Mouse (Mus musculus) C2C12 (cell line): Measurements from ENCODE around the gene Ss18l2. TPM values are rescaled to one million over a fixed set of nuclear protein-coding genes. Genes with fewer than 3 reads are reported as not detected.

Source experiments
- H3K27me3 ChIP-seq: one replicate; pipeline ENCODE4 v1.6.1; 2011; ENCODE audit not compliant: control insufficient read depth, insufficient read depth, insufficient read length
- H3K36me3 ChIP-seq: one replicate; pipeline ENCODE4 v1.6.1; 2011; ENCODE audit not compliant: control insufficient read depth, insufficient read depth
- H3K4me3 ChIP-seq: one replicate; pipeline ENCODE4 v1.5.1; 2011; ENCODE audit warnings: mild to moderate bottlenecking, control low read depth; ENCODE audit not compliant: poor library complexity, insufficient read depth, severe bottlenecking
- H3K79me2 ChIP-seq: one replicate; pipeline ENCODE4 v1.6.1; 2011; ENCODE audit not compliant: control insufficient read depth, insufficient read depth
- H3K79me3 ChIP-seq: one replicate; pipeline ENCODE4 v1.6.1; 2011; ENCODE audit warnings: low read depth, control low read depth
- H3ac ChIP-seq: one replicate; pipeline ENCODE3; 2011; ENCODE audit warnings: low read depth; ENCODE audit not compliant: control insufficient read depth, insufficient read length
- CEBPB ChIP-seq: IDR thresholded peaks from one replicate; pipeline ENCODE4 v1.6.1; 2011; ENCODE audit warnings: low read depth, mild to moderate bottlenecking, control low read depth, moderate library complexity
- CTCF ChIP-seq: IDR thresholded peaks from one replicate; pipeline ENCODE4 v1.5.1; 2011; ENCODE audit not compliant: control insufficient read depth, insufficient read depth, insufficient read length
- FOSL1 ChIP-seq: IDR thresholded peaks from one replicate; pipeline ENCODE4 v1.8.0; 2011; ENCODE audit warnings: mild to moderate bottlenecking, low read length; ENCODE audit not compliant: poor library complexity, insufficient read depth, severe bottlenecking
- MAX ChIP-seq: IDR thresholded peaks from one replicate; pipeline ENCODE4 v1.6.1; 2011; ENCODE audit warnings: mild to moderate bottlenecking, control low read depth
- MYOD1 ChIP-seq: IDR thresholded peaks from one replicate; pipeline ENCODE4 v1.6.1; 2011; ENCODE audit warnings: low read depth; ENCODE audit not compliant: control insufficient read depth, insufficient read length
- MYOG ChIP-seq: IDR thresholded peaks from one replicate; pipeline ENCODE4 v1.6.1; 2011; ENCODE audit not compliant: control insufficient read depth, insufficient read length; ENCODE audit errors: extremely low read depth
- USF1 ChIP-seq: IDR thresholded peaks from one replicate; pipeline ENCODE4 v1.6.1; 2011; ENCODE audit warnings: low read depth, mild to moderate bottlenecking, control low read depth, moderate library complexity
- polyA plus RNA-seq: library from polyadenylated mRNA; unstranded; fragments of >200 nt; fragmentation: generic; extraction: Trizol; gene quantifications from one replicate; pipeline ENCODE4 v1.2.1, GENCODE M21; 2012; ENCODE audit warnings: missing spikeins

The Ss18l2 gene
- polyA plus RNA-seq, 1 experiment, result 44.7 TPM

- Histone ChIP-seq H3K79me2 (no peaks in the 10 kb centered on the region), H3K27me3 (no peaks in the 10 kb centered on the region), H3ac (peak within 1 kb of the TSS; percentile 85), H3K36me3 (no peaks in the 10 kb centered on the region), H3K79me3 (no peaks in the 10 kb centered on the region), H3K4me3 (peak within 1 kb of the TSS; percentile 40)
- TF ChIP-seq CTCF (no peak), MYOG (no peak), CEBPB (no peak), MAX (peak; percentile 33), MYOD1 (no peak), USF1 (no peak), FOSL1 (no peak)
Measured at GRCm38 (mm10) chr9:121704646-121705625, 5.2 kb upstream of the Ss18l2 start, which contains the start of gene Sec22c. Gene Sec22c, minus strand, starts transcription at chr9:121705490.

GRCm38 (mm10) chr9:121706029-121706675 lies 4.0 kb upstream of the Ss18l2 start:
- Histone ChIP-seq H3ac (no peak overlapping the region), H3K79me3 (peaks cover 2% of the 10 kb centered on the region), H3K4me3 (no peak overlapping the region), H3K79me2 (peaks cover 9% of the 10 kb centered on the region), H3K36me3 (no peaks in the 10 kb centered on the region), H3K27me3 (no peaks in the 10 kb centered on the region)
- TF ChIP-seq MYOD1, result no peak
- TF ChIP-seq MYOG, result no peak
- TF ChIP-seq USF1, result no peak
- no peak for TF ChIP-seq FOSL1
- TF ChIP-seq CEBPB, result no peak
- TF ChIP-seq CTCF, result no peak
- no peak for TF ChIP-seq MAX

DNA sequence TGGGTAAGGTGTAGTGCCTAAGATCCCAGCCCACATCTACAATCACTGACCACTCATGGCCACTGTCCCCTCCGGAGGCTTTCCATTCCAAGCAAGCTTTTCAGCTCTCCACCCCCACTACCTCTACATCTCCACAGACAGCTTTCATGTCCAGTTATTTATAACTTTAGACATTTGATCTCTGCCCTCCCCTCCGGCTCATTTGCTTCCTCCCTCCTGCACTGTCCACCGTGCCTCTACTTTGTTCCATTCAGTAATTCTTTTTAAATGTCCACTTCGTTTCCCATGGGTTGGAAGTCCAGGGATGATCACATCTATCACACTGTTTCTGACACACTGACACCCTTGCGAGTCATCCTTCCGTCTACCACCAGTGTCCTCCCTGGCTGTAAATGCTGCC lies 2.3 kb upstream of the Ss18l2 start:
- peaks cover 23% of the 10 kb centered on the region for H3K79me2 ChIP-seq
- no peak overlapping the region for H3K4me3 ChIP-seq
- peaks cover under 1% of the 10 kb centered on the region for H3K36me3 ChIP-seq
- no peak overlapping the region for H3ac ChIP-seq
- peaks cover 4% of the 10 kb centered on the region for H3K79me3 ChIP-seq
- TF ChIP-seq CTCF (no peak), USF1 (no peak), MYOG (no peak), MYOD1 (no peak), MAX (no peak), CEBPB (no peak), FOSL1 (no peak)
- no peaks in the 10 kb centered on the region for H3K27me3 ChIP-seq

- H3K4me3 ChIP-seq, result no peak overlapping the region
- H3K36me3 ChIP-seq, result peaks cover 5% of the 10 kb centered on the region
- H3K27me3 ChIP-seq, result no peaks in the 10 kb centered on the region
- no peak overlapping the region for H3ac ChIP-seq
- TF ChIP-seq MYOG, result no peak
- H3K79me2 ChIP-seq, result peaks cover 23% of the 10 kb centered on the region
- H3K79me3 ChIP-seq, result peaks cover 4% of the 10 kb centered on the region
Measured at GRCm38 (mm10) chr9:121708506-121709486, 1.3 kb upstream of the Ss18l2 start.

DNA sequence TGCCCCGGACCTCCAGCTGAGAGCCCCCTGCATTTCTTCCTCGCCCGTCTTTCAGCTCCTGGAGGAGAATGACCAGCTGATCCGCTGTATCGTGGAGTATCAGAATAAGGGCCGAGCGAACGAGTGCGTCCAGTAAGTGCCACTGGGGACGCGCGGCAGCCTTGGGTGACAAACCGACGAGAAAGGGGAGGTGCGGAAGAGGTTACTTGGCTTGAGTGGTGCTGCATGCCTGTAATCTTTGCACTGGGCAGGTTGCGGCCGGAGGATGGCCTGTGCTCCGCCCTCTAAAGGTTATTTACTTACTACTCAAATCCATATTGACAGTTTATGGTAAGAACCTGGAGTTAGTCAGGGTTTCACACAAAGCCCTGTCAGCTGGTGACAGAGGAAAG lies 451 bp downstream of the Ss18l2 start:
- TF ChIP-seq FOSL1 (no peak), USF1 (no peak), CTCF (no peak), MYOD1 (no peak), CEBPB (no peak), MAX (no peak), MYOG (no peak)

More for the DNA sequence above, 451 bp downstream of the Ss18l2 start:
- Histone ChIP-seq H3K79me2 (peaks cover 23% of the 10 kb centered on the region), H3K27me3 (no peaks in the 10 kb centered on the region), H3ac (peak overlapping the region; percentile 83), H3K79me3 (peaks cover 4% of the 10 kb centered on the region), H3K36me3 (peaks cover 5% of the 10 kb centered on the region), H3K4me3 (peak overlapping the region; percentile 82)
